9 mouse cellular contexts compared by ENCODE assay signal in the genomic region with DNA sequence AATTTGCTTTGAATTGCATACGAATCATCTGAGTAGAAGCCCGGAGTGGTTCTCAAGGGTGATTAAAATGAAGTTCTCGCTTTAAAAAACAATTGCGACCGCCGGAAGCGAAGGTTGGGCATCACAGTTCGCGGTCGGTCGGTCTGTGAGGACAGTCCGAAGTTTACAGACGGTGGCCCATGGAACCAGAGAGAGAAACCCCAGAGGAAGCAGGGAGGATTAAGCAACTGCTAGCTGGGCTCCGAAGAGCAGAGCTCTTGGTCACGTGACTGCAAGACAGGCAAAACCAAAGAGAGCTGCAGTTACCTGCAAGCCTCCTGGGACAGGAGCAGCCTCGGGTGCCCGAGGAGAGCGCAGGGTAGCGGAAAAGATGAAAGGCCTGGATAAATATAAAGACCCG.
DNase-seq lines count a peak whose midpoint lies in the region; ATAC-seq lines count a peak whose summit lies in the region.
"Had no signal": no experiment of that assay in that cellular context is flagged by ENCODE, and none has a peak within 500 bp of the region (broad histone marks: within the 10 kb centered on the region; RNA-seq: fewer than 3 reads in every experiment).

No protein-coding gene starts in this region.

- no peaks in the 10 kb centered on the region for H3K36me3 ChIP-seq in forebrain, embryonic 15.5 days
- no peaks in the 10 kb centered on the region for H3K36me3 ChIP-seq in limb, embryonic 11.5 days (ENCODE audit: control insufficient read depth, insufficient read depth, low read length)
- no peaks in the 10 kb centered on the region for H3K36me3 ChIP-seq in midbrain, embryonic 12.5 days

- H3K4me2 ChIP-seq in forebrain, embryonic 15.5 days (replicated peaks) = peak overlapping the region; percentile 39
- H3K4me2 ChIP-seq in limb, embryonic 11.5 days (ENCODE audit: low read depth, severe bottlenecking) = peak overlapping the region; percentile 43
- H3K4me2 ChIP-seq in midbrain, embryonic 12.5 days (replicated peaks) = peak overlapping the region; percentile 48

- no peak for ATAC-seq in forebrain, embryonic 15.5 days (replicated peaks)
- ATAC-seq in limb, embryonic 11.5 days (ENCODE audit: insufficient number of reproducible peaks, low FRiP score, low TSS enrichment, low read depth) = no peak
- peak; percentile 12; the same call in 1 of the 2 replicates for ATAC-seq in midbrain, embryonic 12.5 days (ENCODE audit: low FRiP score, low read depth)
- no peak for ATAC-seq in monocyte, adult 5-6 weeks (replicated peaks; ENCODE audit: insufficient number of reproducible peaks, low FRiP score, low TSS enrichment, poor library complexity, severe bottlenecking)

- DNase-seq in heart, adult 11 months = peak; percentile 76
- no peak for DNase-seq in heart, adult 18-20 months
- peak; percentile 41 for DNase-seq in limb, embryonic 11.5 days (ENCODE audit: low spot score)
- DNase-seq in thymus, postnatal 10 days (ENCODE audit: low spot score in 2 of 2) = no peak
- DNase-seq in frontal cortex, postnatal 14 days (ENCODE audit: low spot score in 2 of 2) = no peak

- H3K9ac ChIP-seq in forebrain, embryonic 15.5 days (replicated peaks) = peak overlapping the region; percentile 20; the same call in 1 of the 2 replicates
- peak overlapping the region; percentile 30; the same call in 1 of the 2 replicates for H3K9ac ChIP-seq in limb, embryonic 11.5 days (ENCODE audit: low read length)
- no peak overlapping the region; the same call in 1 of the 2 replicates for H3K9ac ChIP-seq in midbrain, embryonic 12.5 days (replicated peaks)

- H3K4me3 ChIP-seq in forebrain, embryonic 15.5 days = peak overlapping the region; percentile 9; the same call in 1 of the 2 replicates
- no peak overlapping the region for H3K4me3 ChIP-seq in limb, embryonic 11.5 days (ENCODE audit: low read depth, low read length)
- peak overlapping the region; percentile 14 for H3K4me3 ChIP-seq in midbrain, embryonic 12.5 days
- H3K4me3 ChIP-seq: erythroblast, embryonic 14.5 days had no signal

- no peaks in the 10 kb centered on the region for H3K9me3 ChIP-seq in forebrain, embryonic 15.5 days
- H3K9me3 ChIP-seq in limb, embryonic 11.5 days (ENCODE audit: control insufficient read depth, low read length) = no peaks in the 10 kb centered on the region
- H3K9me3 ChIP-seq in midbrain, embryonic 12.5 days = no peaks in the 10 kb centered on the region

- H3K27ac ChIP-seq in forebrain, embryonic 15.5 days (replicated peaks) = no peak overlapping the region
- H3K27ac ChIP-seq in limb, embryonic 11.5 days (replicated peaks; ENCODE audit: low read depth, low read length) = no peak overlapping the region
- H3K27ac ChIP-seq in midbrain, embryonic 12.5 days (replicated peaks) = no peak overlapping the region

- WGBS in forebrain, embryonic 15.5 days = 16% methylated on average over 20 of the region's 20 CpGs
- WGBS in limb, embryonic 11.5 days = 25% methylated on average over 20 of the region's 20 CpGs
- WGBS in midbrain, embryonic 12.5 days = 14% methylated on average over 20 of the region's 20 CpGs

- H3K27me3 ChIP-seq in forebrain, embryonic 15.5 days = peaks cover 60% of the 10 kb centered on the region
- no peaks in the 10 kb centered on the region for H3K27me3 ChIP-seq in limb, embryonic 11.5 days (ENCODE audit: control insufficient read depth, insufficient read depth, low read length)
- H3K27me3 ChIP-seq in midbrain, embryonic 12.5 days = peaks cover 32% of the 10 kb centered on the region

- H3K4me1 ChIP-seq in forebrain, embryonic 15.5 days = peaks cover 12% of the 10 kb centered on the region
- peaks cover 21% of the 10 kb centered on the region for H3K4me1 ChIP-seq in limb, embryonic 11.5 days (ENCODE audit: control insufficient read depth, insufficient read depth, low read length)
- peaks cover 15% of the 10 kb centered on the region for H3K4me1 ChIP-seq in midbrain, embryonic 12.5 days

Comparison
In these comparisons a context has a peak if more than half of its experiments do, and no peak if none do; other contexts are left out.
1. DNase-seq: peak in heart, adult 11 months (single experiment) and limb, embryonic 11.5 days (single experiment); none in heart, adult 18-20 months (0 of 2), thymus, postnatal 10 days (0 of 2) and frontal cortex, postnatal 14 days (0 of 2).
2. Peak in every context shown above with its lines, with median percentiles within 50 percentile points of each other: H3K4me2 ChIP-seq.